14 mouse cellular contexts compared by ENCODE assay signal in the genomic region with DNA sequence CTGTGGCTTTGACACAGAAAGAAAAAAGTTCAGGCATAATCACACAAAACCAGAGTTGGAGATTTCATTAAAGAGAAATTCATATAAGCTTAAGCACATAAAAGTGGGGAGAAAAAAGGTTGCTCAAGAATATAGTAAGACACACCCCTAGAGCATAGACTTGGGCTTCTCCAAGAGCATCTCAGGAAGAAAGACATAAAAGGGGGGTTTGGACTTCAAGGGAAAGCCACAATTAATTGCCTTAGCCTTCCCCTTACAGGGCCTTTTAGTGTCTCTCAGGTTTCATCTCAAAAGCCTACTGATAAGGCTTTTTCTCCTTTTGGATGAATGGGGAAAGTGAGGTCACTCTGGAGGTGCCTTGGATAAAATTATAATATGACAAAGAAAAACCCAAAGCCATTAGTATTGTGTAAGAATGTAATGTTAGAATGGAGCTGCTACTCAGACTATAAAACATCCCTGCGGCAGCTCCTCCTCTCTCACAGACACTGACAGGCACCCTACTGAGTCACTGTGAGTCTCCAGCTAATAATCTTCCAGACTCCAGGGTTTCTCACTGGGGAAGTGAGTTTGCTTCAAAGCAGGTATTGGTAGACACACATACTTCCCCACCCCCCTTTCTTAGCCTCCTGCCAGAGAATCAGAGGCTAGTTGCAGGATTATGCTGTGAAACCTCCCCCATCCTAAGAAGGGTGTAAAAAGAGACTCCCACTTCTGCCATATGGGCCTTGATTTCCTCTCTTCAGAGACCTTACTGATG.
DNase-seq lines count a peak whose midpoint lies in the region; ATAC-seq and TF ChIP-seq lines count a peak whose summit lies in the region.
"Had no signal": no experiment of that assay in that cellular context is flagged by ENCODE, and none has a peak within 500 bp of the region (broad histone marks: within the 10 kb centered on the region; RNA-seq: fewer than 3 reads in every experiment).

No protein-coding gene starts in this region.

- no peak overlapping the region for H3K4me3 ChIP-seq in hindbrain, embryonic 11.5 days (ENCODE audit: low read depth, low read length)
- H3K4me3 ChIP-seq in hindbrain, embryonic 12.5 days = no peak overlapping the region
- H3K4me3 ChIP-seq in liver, postnatal 0 days (ENCODE audit: low read depth, low read length) = no peak overlapping the region
- H3K4me3 ChIP-seq: embryonic facial prominence, embryonic 12.5 days; heart, embryonic 12.5 days; hindbrain, embryonic 15.5 days; kidney, embryonic 15.5 days; liver, embryonic 13.5 days had no signal

- no peaks in the 10 kb centered on the region for H3K9me3 ChIP-seq in hindbrain, embryonic 11.5 days (ENCODE audit: control insufficient read depth, low read length)
- no peaks in the 10 kb centered on the region for H3K9me3 ChIP-seq in hindbrain, embryonic 12.5 days (replicated peaks)
- H3K9me3 ChIP-seq in liver, postnatal 0 days (ENCODE audit: low read length) = no peaks in the 10 kb centered on the region
- H3K9me3 ChIP-seq: embryonic facial prominence, embryonic 12.5 days; heart, embryonic 12.5 days; hindbrain, embryonic 15.5 days; kidney, embryonic 15.5 days; liver, embryonic 13.5 days had no signal

- WGBS in hindbrain, embryonic 11.5 days = 17% methylated on average over 1 of the region's 1 CpGs
- 7% methylated on average over 1 of the region's 1 CpGs for WGBS in hindbrain, embryonic 12.5 days
- WGBS in liver, postnatal 0 days (ENCODE audit: insufficient replicate concordance) = 52% methylated on average over 1 of the region's 1 CpGs

- no peak for DNase-seq in hindbrain, embryonic 11.5 days (ENCODE audit: low spot score)
- peak; percentile 28 for DNase-seq in right cerebral cortex, postnatal 25 days
- no peak for DNase-seq in right cerebral cortex, postnatal 10 days (ENCODE audit: low spot score in 2 of 2)
- DNase-seq in left cerebral cortex, postnatal 25 days (ENCODE audit: low spot score in 2 of 2) = peak; percentile 24 to 92
- DNase-seq in testis, postnatal 10 days (ENCODE audit: low spot score) = no peak
- no peak for DNase-seq in liver, postnatal 0 days
- DNase-seq: adrenal gland, postnatal 10 days; cerebellum, adult 18-20 months; liver, embryonic 13.5 days had no signal

- no peak overlapping the region for H3K9ac ChIP-seq in hindbrain, embryonic 11.5 days (ENCODE audit: low read depth, low read length)
- no peak overlapping the region for H3K9ac ChIP-seq in hindbrain, embryonic 12.5 days
- H3K9ac ChIP-seq in liver, postnatal 0 days (replicated peaks) = no peak overlapping the region
- H3K9ac ChIP-seq: embryonic facial prominence, embryonic 12.5 days; heart, embryonic 12.5 days; hindbrain, embryonic 15.5 days; kidney, embryonic 15.5 days; liver, embryonic 13.5 days had no signal

- H3K27me3 ChIP-seq in hindbrain, embryonic 11.5 days (ENCODE audit: control insufficient read depth, insufficient read depth, low read length) = no peaks in the 10 kb centered on the region
- no peaks in the 10 kb centered on the region for H3K27me3 ChIP-seq in hindbrain, embryonic 12.5 days
- H3K27me3 ChIP-seq in liver, postnatal 0 days (ENCODE audit: insufficient read depth, low read length) = no peaks in the 10 kb centered on the region
- H3K27me3 ChIP-seq: embryonic facial prominence, embryonic 12.5 days; heart, embryonic 12.5 days; hindbrain, embryonic 15.5 days; kidney, embryonic 15.5 days; liver, embryonic 13.5 days had no signal

- H3K4me1 ChIP-seq in hindbrain, embryonic 11.5 days (replicated peaks; ENCODE audit: control insufficient read depth, insufficient read depth, low read length) = no peaks in the 10 kb centered on the region
- H3K4me1 ChIP-seq in hindbrain, embryonic 12.5 days = no peaks in the 10 kb centered on the region
- H3K4me1 ChIP-seq in liver, postnatal 0 days (ENCODE audit: insufficient read depth) = no peaks in the 10 kb centered on the region
- H3K4me1 ChIP-seq: embryonic facial prominence, embryonic 12.5 days; heart, embryonic 12.5 days; hindbrain, embryonic 15.5 days; kidney, embryonic 15.5 days; liver, embryonic 13.5 days had no signal

- no peaks in the 10 kb centered on the region for H3K36me3 ChIP-seq in hindbrain, embryonic 11.5 days (ENCODE audit: control insufficient read depth, insufficient read depth, low read length)
- no peaks in the 10 kb centered on the region for H3K36me3 ChIP-seq in hindbrain, embryonic 12.5 days
- no peaks in the 10 kb centered on the region for H3K36me3 ChIP-seq in liver, postnatal 0 days (replicated peaks; ENCODE audit: insufficient read depth, low read length)
- H3K36me3 ChIP-seq: embryonic facial prominence, embryonic 12.5 days; heart, embryonic 12.5 days; hindbrain, embryonic 15.5 days; kidney, embryonic 15.5 days; liver, embryonic 13.5 days had no signal

- no peak overlapping the region for H3K27ac ChIP-seq in hindbrain, embryonic 11.5 days (ENCODE audit: low read depth, low read length)
- no peak overlapping the region for H3K27ac ChIP-seq in hindbrain, embryonic 12.5 days
- H3K27ac ChIP-seq in liver, postnatal 0 days (ENCODE audit: low read depth) = no peak overlapping the region
- H3K27ac ChIP-seq: embryonic facial prominence, embryonic 12.5 days; hindbrain, embryonic 15.5 days; kidney, embryonic 15.5 days; liver, embryonic 13.5 days had no signal

- TF ChIP-seq EP300 in liver, postnatal 0 days (IDR thresholded peaks at IDR 0.05; ENCODE audit: low read depth) = no peak

- no peak overlapping the region for H3K4me2 ChIP-seq in hindbrain, embryonic 11.5 days (replicated peaks; ENCODE audit: low read depth, low read length)
- H3K4me2 ChIP-seq in hindbrain, embryonic 12.5 days (replicated peaks) = no peak overlapping the region
- no peak overlapping the region for H3K4me2 ChIP-seq in liver, postnatal 0 days (ENCODE audit: low read depth, low read length)
- H3K4me2 ChIP-seq: embryonic facial prominence, embryonic 12.5 days; heart, embryonic 12.5 days; hindbrain, embryonic 15.5 days; kidney, embryonic 15.5 days; liver, embryonic 13.5 days had no signal

- ATAC-seq in hindbrain, embryonic 11.5 days (ENCODE audit: low FRiP score) = peak; percentile 35; the same call in 1 of the 2 replicates
- ATAC-seq in hindbrain, embryonic 12.5 days (ENCODE audit: low FRiP score) = no peak
- no peak for ATAC-seq in liver, postnatal 0 days

- no peak for TF ChIP-seq CTCF in liver, postnatal 0 days (IDR thresholded peaks at IDR 0.05; ENCODE audit: low read depth)

- intact Hi-C loops in left cerebral cortex, postnatal 25 days (cut with DNase I) = loop anchor here (5.0 kb wide), 2 partner anchors 68 to 108 kb away; no protein-coding TSS in a partner anchor

Comparison
In these comparisons a context has a peak if more than half of its experiments do, and no peak if none do; other contexts are left out.
1. DNase-seq: peak in right cerebral cortex, postnatal 25 days (single experiment) and left cerebral cortex, postnatal 25 days (2 of 2); none in hindbrain, embryonic 11.5 days (single experiment), right cerebral cortex, postnatal 10 days (0 of 2), testis, postnatal 10 days (single experiment) and liver, postnatal 0 days (single experiment).